Mouse (Mus musculus) stomach, embryonic 14.5 days (tissue): Measurements from ENCODE around the gene Dnajc7. TPM values are rescaled to one million over a fixed set of nuclear protein-coding genes. Genes with fewer than 3 reads are reported as not detected.

Source experiments
- ATAC-seq: fragments of 200-750 bp; cut with Nextera tagmentation; 2 replicates; pipeline ENCODE4 v1.8.0; 2017; ENCODE audit warnings: low read depth, moderate TSS enrichment; ENCODE audit not compliant: insufficient number of reproducible peaks, insufficient read depth, low FRiP score
- H3K27ac ChIP-seq: fragments of 300-500 bp; sonication (generic); 2 replicates; pipeline ENCODE4 v1.5.1; 2014; ENCODE audit warnings: mild to moderate bottlenecking, low read length, moderate library complexity, mixed read lengths
- H3K27me3 ChIP-seq: fragments of 300-500 bp; sonication (generic); 2 replicates; pipeline ENCODE4 v1.6.1; 2014; ENCODE audit warnings: low read length, control low read depth, mixed read lengths; ENCODE audit not compliant: control insufficient read depth, insufficient read depth
- H3K36me3 ChIP-seq: fragments of 300-500 bp; sonication (generic); 2 replicates; pipeline ENCODE4 v1.6.1; 2014; ENCODE audit warnings: mild to moderate bottlenecking, control low read depth, low read length, moderate library complexity, mixed read lengths; ENCODE audit not compliant: control insufficient read depth, insufficient read depth
- H3K4me1 ChIP-seq: fragments of 300-500 bp; sonication (generic); 2 replicates; pipeline ENCODE4 v1.6.1; 2014; ENCODE audit warnings: low read length, control low read depth, mixed read lengths; ENCODE audit not compliant: control insufficient read depth, insufficient read depth
- H3K4me2 ChIP-seq: fragments of 300-500 bp; sonication (generic); replicated peaks from 2 replicates; pipeline ENCODE4 v1.6.1; 2014; ENCODE audit warnings: low read depth, low read length, control low read depth
- H3K4me3 ChIP-seq: fragments of 300-500 bp; sonication (generic); 2 replicates; pipeline ENCODE4 v1.5.1; 2014; ENCODE audit warnings: low read depth, low read length, control low read depth
- H3K9ac ChIP-seq: fragments of 300-500 bp; sonication (generic); replicated peaks from 2 replicates; pipeline ENCODE4 v1.6.1; 2014; ENCODE audit warnings: low read depth, mild to moderate bottlenecking, control low read depth, low read length, moderate library complexity, mixed read lengths
- H3K9me3 ChIP-seq: fragments of 300-500 bp; sonication (generic); 2 replicates; pipeline ENCODE4 v1.6.1; 2016; ENCODE audit warnings: low read depth, low read length, control low read depth; ENCODE audit not compliant: control insufficient read depth
- WGBS: fragments of 180-500 bp; shearing (Covaris S2); extraction: QIAGEN DNeasy Blood & Tissue Kit; methylation state at CpG from one replicate; pipeline ENCODE4 v1.1.7; 2014; 5-methylcytosine and 5-hydroxymethylcytosine counted together
- polyA plus RNA-seq: library from polyadenylated mRNA; unstranded; fragments of >200 nt; fragmentation: Nextera tagmentation; extraction: Ambion mirVana; gene quantifications from 2 replicates; pipeline ENCODE4 v1.2.1, GENCODE M21; 2014

The Dnajc7 gene
- polyA plus RNA-seq, 1 experiment from 2014 or later: 95.4 TPM

- Histone ChIP-seq H3K4me2 (no peak overlapping the region), H3K9ac (no peak overlapping the region), H3K36me3 (no peaks in the 10 kb centered on the region), H3K27me3 (no peaks in the 10 kb centered on the region), H3K4me3 (no peak overlapping the region), H3K4me1 (peaks cover 4% of the 10 kb centered on the region; the same call in 1 of the 2 replicates), H3K9me3 (no peaks in the 10 kb centered on the region), H3K27ac (no peak overlapping the region)
- WGBS: 77% methylated on average over 6 of the region's 6 CpGs
- no peak for ATAC-seq
Observed at GRCm38 (mm10) chr11:100548141-100548540, 71.8 kb downstream of the Dnajc7 start.

GRCm38 (mm10) chr11:100546955-100547354 lies 73.0 kb downstream of the Dnajc7 start:
- Histone ChIP-seq H3K36me3 (no peaks in the 10 kb centered on the region), H3K4me1 (peaks cover 4% of the 10 kb centered on the region; the same call in 1 of the 2 replicates), H3K27me3 (no peaks in the 10 kb centered on the region), H3K4me3 (no peak overlapping the region), H3K27ac (no peak overlapping the region), H3K9ac (no peak overlapping the region), H3K9me3 (no peaks in the 10 kb centered on the region), H3K4me2 (no peak overlapping the region)
- WGBS: 88% methylated on average over 6 of the region's 6 CpGs
- no peak for ATAC-seq

GRCm38 (mm10) chr11:100545746-100546085 lies 74.3 kb downstream of the Dnajc7 start:
- ATAC-seq: 0 out of 2 replicates have a peak, but pooled peaks have one; percentile 10
- 26% methylated on average over 7 of the region's 7 CpGs for WGBS
- Histone ChIP-seq H3K27me3 (no peaks in the 10 kb centered on the region), H3K4me3 (peak overlapping the region; percentile 31), H3K27ac (no peak overlapping the region), H3K9me3 (no peaks in the 10 kb centered on the region), H3K36me3 (no peaks in the 10 kb centered on the region), H3K4me1 (peaks cover 4% of the 10 kb centered on the region; the same call in 1 of the 2 replicates), H3K9ac (no peak overlapping the region), H3K4me2 (peak overlapping the region; percentile 62)

GRCm38 (mm10) chr11:100544832-100545745 lies 74.9 kb downstream of the Dnajc7 start, which contains the start of gene Ttc25:
Ttc25 (plus strand) TSS chr11:100545607.
- Histone ChIP-seq H3K9ac (peak within 1 kb of the TSS; percentile 15; the same call in 1 of the 2 replicates), H3K27me3 (no peaks in the 10 kb centered on the region), H3K4me3 (peak within 1 kb of the TSS; percentile 31), H3K27ac (no peak within 1 kb of the TSS), H3K9me3 (no peaks in the 10 kb centered on the region), H3K36me3 (no peaks in the 10 kb centered on the region), H3K4me2 (peak within 1 kb of the TSS; percentile 62), H3K4me1 (peaks cover 4% of the 10 kb centered on the region; the same call in 1 of the 2 replicates)
- peak; percentile 96 for ATAC-seq
- 5% methylated on average over 28 of the region's 28 CpGs for WGBS

- Histone ChIP-seq H3K27me3 (no peaks in the 10 kb centered on the region), H3K4me3 (no peak overlapping the region), H3K4me2 (no peak overlapping the region), H3K9me3 (no peaks in the 10 kb centered on the region), H3K9ac (no peak overlapping the region), H3K4me1 (peaks cover 4% of the 10 kb centered on the region; the same call in 1 of the 2 replicates), H3K36me3 (no peaks in the 10 kb centered on the region), H3K27ac (no peak overlapping the region)
- ATAC-seq: no peak
- WGBS: 74% methylated on average over 2 of the region's 2 CpGs
Observed at GRCm38 (mm10) chr11:100541577-100541976, 78.4 kb downstream of the Dnajc7 start.

GRCm38 (mm10) chr11:100540966-100541365 lies 79.0 kb downstream of the Dnajc7 start:
- H3K4me2 ChIP-seq: no peak overlapping the region
- H3K36me3 ChIP-seq: no peaks in the 10 kb centered on the region
- H3K4me3 ChIP-seq: no peak overlapping the region
- ATAC-seq: no peak
- 38% methylated on average over 6 of the region's 6 CpGs for WGBS
- H3K27ac ChIP-seq: no peak overlapping the region
- H3K4me1 ChIP-seq: peaks cover 3% of the 10 kb centered on the region; the same call in 1 of the 2 replicates
- no peak overlapping the region for H3K9ac ChIP-seq
- H3K9me3 ChIP-seq: no peaks in the 10 kb centered on the region
- no peaks in the 10 kb centered on the region for H3K27me3 ChIP-seq

GRCm38 (mm10) chr11:100536466-100536865 lies 83.5 kb downstream of the Dnajc7 start:
- no peak for ATAC-seq
- H3K36me3 ChIP-seq: no peaks in the 10 kb centered on the region
- no peak overlapping the region for H3K4me3 ChIP-seq
- no peak overlapping the region for H3K4me2 ChIP-seq
- no peaks in the 10 kb centered on the region for H3K27me3 ChIP-seq
- no peak overlapping the region for H3K27ac ChIP-seq
- H3K4me1 ChIP-seq: no peaks in the 10 kb centered on the region
- no peak overlapping the region for H3K9ac ChIP-seq
- no peaks in the 10 kb centered on the region for H3K9me3 ChIP-seq

- H3K9me3 ChIP-seq: no peaks in the 10 kb centered on the region
- H3K36me3 ChIP-seq: no peaks in the 10 kb centered on the region
- no peaks in the 10 kb centered on the region for H3K4me1 ChIP-seq
- H3K27me3 ChIP-seq: no peaks in the 10 kb centered on the region
- no peak overlapping the region for H3K9ac ChIP-seq
- WGBS: 65% methylated on average over 1 of the region's 1 CpGs
- ATAC-seq: no peak
- H3K27ac ChIP-seq: no peak overlapping the region
- no peak overlapping the region for H3K4me2 ChIP-seq
- H3K4me3 ChIP-seq: no peak overlapping the region
Observed at GRCm38 (mm10) chr11:100535996-100536395, 84.0 kb downstream of the Dnajc7 start.
